Mouse (Mus musculus): Measurements from ENCODE around the gene B4galnt3. TPM values are rescaled to one million over a fixed set of nuclear protein-coding genes. Genes with fewer than 3 reads are reported as not detected.

The B4galnt3 gene
- polyA plus RNA-seq, 1 experiment from 2014 or later, result 0.14 TPM

GRCm38 (mm10) chr6:120256431-120256935, 37.9 kb downstream of the B4galnt3 start:
- Histone ChIP-seq H3K9me3 (replicated peaks; ENCODE audit: control insufficient read depth, low read length) (no peaks in the 10 kb centered on the region), H3K27me3 (ENCODE audit: control insufficient read depth, insufficient read depth, low read depth, low read length) (no peaks in the 10 kb centered on the region), H3K27ac (ENCODE audit: low read length) (no peak overlapping the region), H3K4me2 (ENCODE audit: low read depth, low read length) (no peak overlapping the region), H3K9ac (ENCODE audit: low read depth, low read length) (no peak overlapping the region), H3K36me3 (ENCODE audit: control insufficient read depth, insufficient read depth) (no peaks in the 10 kb centered on the region), H3K4me1 (ENCODE audit: control insufficient read depth, low read depth, low read length) (no peaks in the 10 kb centered on the region), H3K4me3 (ENCODE audit: low read depth, low read length) (no peak overlapping the region)
- no peak for ATAC-seq (ENCODE audit: low read depth)
- 43% methylated on average over 5 of the region's 5 CpGs for WGBS (ENCODE audit: insufficient replicate concordance)

GRCm38 (mm10) chr6:120255701-120256100, 38.7 kb downstream of the B4galnt3 start:
- H3K27ac ChIP-seq (ENCODE audit: low read length), result no peak overlapping the region
- WGBS (ENCODE audit: insufficient replicate concordance), result 53% methylated on average over 12 of the region's 12 CpGs
- ATAC-seq (ENCODE audit: low read depth), result no peak
- H3K36me3 ChIP-seq (ENCODE audit: control insufficient read depth, insufficient read depth), result no peaks in the 10 kb centered on the region
- H3K9ac ChIP-seq (ENCODE audit: low read depth, low read length), result no peak overlapping the region
- no peak overlapping the region for H3K4me3 ChIP-seq (ENCODE audit: low read depth, low read length)
- no peaks in the 10 kb centered on the region for H3K9me3 ChIP-seq (replicated peaks; ENCODE audit: control insufficient read depth, low read length)
- no peak overlapping the region for H3K4me2 ChIP-seq (ENCODE audit: low read depth, low read length)
- H3K4me1 ChIP-seq (ENCODE audit: control insufficient read depth, low read depth, low read length), result no peaks in the 10 kb centered on the region
- no peaks in the 10 kb centered on the region for H3K27me3 ChIP-seq (ENCODE audit: control insufficient read depth, insufficient read depth, low read depth, low read length)

- no peaks in the 10 kb centered on the region for H3K9me3 ChIP-seq (replicated peaks; ENCODE audit: control insufficient read depth, low read length)
- H3K27ac ChIP-seq (ENCODE audit: low read length), result no peak overlapping the region
- H3K4me3 ChIP-seq (ENCODE audit: low read depth, low read length), result no peak overlapping the region
- no peak for ATAC-seq (ENCODE audit: low read depth)
- no peaks in the 10 kb centered on the region for H3K4me1 ChIP-seq (ENCODE audit: control insufficient read depth, low read depth, low read length)
- no peaks in the 10 kb centered on the region for H3K36me3 ChIP-seq (ENCODE audit: control insufficient read depth, insufficient read depth)
- no peaks in the 10 kb centered on the region for H3K27me3 ChIP-seq (ENCODE audit: control insufficient read depth, insufficient read depth, low read depth, low read length)
- H3K4me2 ChIP-seq (ENCODE audit: low read depth, low read length), result no peak overlapping the region
- WGBS (ENCODE audit: insufficient replicate concordance), result 56% methylated on average over 4 of the region's 4 CpGs
- no peak overlapping the region for H3K9ac ChIP-seq (ENCODE audit: low read depth, low read length)
Measured at GRCm38 (mm10) chr6:120255144-120255543, 39.2 kb downstream of the B4galnt3 start.

- WGBS (ENCODE audit: insufficient replicate concordance), result 48% methylated on average over 4 of the region's 4 CpGs
- no peaks in the 10 kb centered on the region for H3K36me3 ChIP-seq (ENCODE audit: control insufficient read depth, insufficient read depth)
- H3K9me3 ChIP-seq (replicated peaks; ENCODE audit: control insufficient read depth, low read length), result no peaks in the 10 kb centered on the region
- H3K27me3 ChIP-seq (ENCODE audit: control insufficient read depth, insufficient read depth, low read depth, low read length), result no peaks in the 10 kb centered on the region
- no peak for ATAC-seq (ENCODE audit: low read depth)
- H3K4me1 ChIP-seq (ENCODE audit: control insufficient read depth, low read depth, low read length), result no peaks in the 10 kb centered on the region
- no peak overlapping the region for H3K4me2 ChIP-seq (ENCODE audit: low read depth, low read length)
- no peak overlapping the region for H3K4me3 ChIP-seq (ENCODE audit: low read depth, low read length)
- H3K9ac ChIP-seq (ENCODE audit: low read depth, low read length), result no peak overlapping the region
- no peak overlapping the region for H3K27ac ChIP-seq (ENCODE audit: low read length)
Measured at GRCm38 (mm10) chr6:120254640-120255039, 39.7 kb downstream of the B4galnt3 start.

GRCm38 (mm10) chr6:120252741-120253140, 41.6 kb downstream of the B4galnt3 start:
- no peak for ATAC-seq (ENCODE audit: low read depth)
- H3K4me3 ChIP-seq (ENCODE audit: low read depth, low read length), result no peak overlapping the region
- H3K27ac ChIP-seq (ENCODE audit: low read length), result no peak overlapping the region
- H3K9ac ChIP-seq (ENCODE audit: low read depth, low read length), result no peak overlapping the region
- no peaks in the 10 kb centered on the region for H3K27me3 ChIP-seq (ENCODE audit: control insufficient read depth, insufficient read depth, low read depth, low read length)
- no peaks in the 10 kb centered on the region for H3K4me1 ChIP-seq (ENCODE audit: control insufficient read depth, low read depth, low read length)
- H3K36me3 ChIP-seq (ENCODE audit: control insufficient read depth, insufficient read depth), result no peaks in the 10 kb centered on the region
- WGBS (ENCODE audit: insufficient replicate concordance), result 55% methylated on average over 2 of the region's 2 CpGs
- H3K9me3 ChIP-seq (replicated peaks; ENCODE audit: control insufficient read depth, low read length), result no peaks in the 10 kb centered on the region
- H3K4me2 ChIP-seq (ENCODE audit: low read depth, low read length), result no peak overlapping the region

- Histone ChIP-seq H3K27me3 (ENCODE audit: control insufficient read depth, insufficient read depth, low read depth, low read length) (no peaks in the 10 kb centered on the region), H3K9me3 (replicated peaks; ENCODE audit: control insufficient read depth, low read length) (no peaks in the 10 kb centered on the region), H3K4me1 (ENCODE audit: control insufficient read depth, low read depth, low read length) (no peaks in the 10 kb centered on the region), H3K27ac (ENCODE audit: low read length) (no peak overlapping the region), H3K9ac (ENCODE audit: low read depth, low read length) (no peak overlapping the region), H3K36me3 (ENCODE audit: control insufficient read depth, insufficient read depth) (no peaks in the 10 kb centered on the region), H3K4me3 (ENCODE audit: low read depth, low read length) (no peak overlapping the region), H3K4me2 (ENCODE audit: low read depth, low read length) (no peak overlapping the region)
- WGBS (ENCODE audit: insufficient replicate concordance), result 49% methylated on average over 7 of the region's 7 CpGs
- no peak for ATAC-seq (ENCODE audit: low read depth)
Measured at GRCm38 (mm10) chr6:120251010-120251409, 43.3 kb downstream of the B4galnt3 start.

GRCm38 (mm10) chr6:120249831-120250230, 44.5 kb downstream of the B4galnt3 start:
- H3K9ac ChIP-seq (ENCODE audit: low read depth, low read length), result no peak overlapping the region
- no peaks in the 10 kb centered on the region for H3K9me3 ChIP-seq (replicated peaks; ENCODE audit: control insufficient read depth, low read length)
- H3K4me2 ChIP-seq (ENCODE audit: low read depth, low read length), result no peak overlapping the region
- H3K27me3 ChIP-seq (ENCODE audit: control insufficient read depth, insufficient read depth, low read depth, low read length), result no peaks in the 10 kb centered on the region
- H3K4me3 ChIP-seq (ENCODE audit: low read depth, low read length), result no peak overlapping the region
- no peaks in the 10 kb centered on the region for H3K36me3 ChIP-seq (ENCODE audit: control insufficient read depth, insufficient read depth)
- H3K27ac ChIP-seq (ENCODE audit: low read length), result no peak overlapping the region
- WGBS (ENCODE audit: insufficient replicate concordance), result 52% methylated on average over 5 of the region's 5 CpGs
- no peaks in the 10 kb centered on the region for H3K4me1 ChIP-seq (ENCODE audit: control insufficient read depth, low read depth, low read length)
- no peak for ATAC-seq (ENCODE audit: low read depth)

GRCm38 (mm10) chr6:120246676-120247075, 47.7 kb downstream of the B4galnt3 start:
- Histone ChIP-seq H3K4me1 (ENCODE audit: control insufficient read depth, low read depth, low read length) (no peaks in the 10 kb centered on the region), H3K36me3 (ENCODE audit: control insufficient read depth, insufficient read depth) (no peaks in the 10 kb centered on the region), H3K9ac (ENCODE audit: low read depth, low read length) (no peak overlapping the region), H3K9me3 (replicated peaks; ENCODE audit: control insufficient read depth, low read length) (no peaks in the 10 kb centered on the region), H3K4me3 (ENCODE audit: low read depth, low read length) (no peak overlapping the region), H3K27me3 (ENCODE audit: control insufficient read depth, insufficient read depth, low read depth, low read length) (no peaks in the 10 kb centered on the region), H3K4me2 (ENCODE audit: low read depth, low read length) (no peak overlapping the region), H3K27ac (ENCODE audit: low read length) (no peak overlapping the region)
- no peak for ATAC-seq (ENCODE audit: low read depth)
- 57% methylated on average over 5 of the region's 5 CpGs for WGBS (ENCODE audit: insufficient replicate concordance)

- Histone ChIP-seq H3K36me3 (ENCODE audit: control insufficient read depth, insufficient read depth) (no peaks in the 10 kb centered on the region), H3K27ac (ENCODE audit: low read length) (no peak overlapping the region), H3K9me3 (replicated peaks; ENCODE audit: control insufficient read depth, low read length) (no peaks in the 10 kb centered on the region), H3K4me3 (ENCODE audit: low read depth, low read length) (no peak overlapping the region), H3K27me3 (ENCODE audit: control insufficient read depth, insufficient read depth, low read depth, low read length) (no peaks in the 10 kb centered on the region), H3K9ac (ENCODE audit: low read depth, low read length) (no peak overlapping the region), H3K4me1 (ENCODE audit: control insufficient read depth, low read depth, low read length) (no peaks in the 10 kb centered on the region), H3K4me2 (ENCODE audit: low read depth, low read length) (no peak overlapping the region)
- 62% methylated on average over 8 of the region's 8 CpGs for WGBS (ENCODE audit: insufficient replicate concordance)
- ATAC-seq (ENCODE audit: low read depth), result no peak
Measured at GRCm38 (mm10) chr6:120243250-120243649, 51.1 kb downstream of the B4galnt3 start.

Measured in liver, embryonic 16.5 days (tissue).